Mouse (Mus musculus) hindbrain, embryonic 12.5 days (tissue): ENCODE results near the gene Anapc4. TPM values are rescaled to one million over a fixed set of nuclear protein-coding genes. Genes with fewer than 3 reads are reported as not detected.

Source experiments
- ATAC-seq: fragments of 200-750 bp; cut with Nextera tagmentation; 2 replicates; pipeline ENCODE4 v1.8.0; 2017; ENCODE audit warnings: moderate TSS enrichment; ENCODE audit not compliant: low FRiP score
- H3K27ac ChIP-seq: fragments of 300-500 bp; sonication (generic); 2 replicates; pipeline ENCODE4 v1.5.1; 2016; ENCODE audit warnings: mild to moderate bottlenecking
- H3K27me3 ChIP-seq: fragments of 300-500 bp; sonication (generic); 2 replicates; pipeline ENCODE4 v1.6.1; 2016; ENCODE audit warnings: mild to moderate bottlenecking
- H3K36me3 ChIP-seq: fragments of 300-500 bp; sonication (generic); 2 replicates; pipeline ENCODE4 v1.6.1; 2016; ENCODE audit warnings: mild to moderate bottlenecking
- H3K4me1 ChIP-seq: fragments of 300-500 bp; sonication (generic); 2 replicates; pipeline ENCODE4 v1.6.1; 2016
- H3K4me2 ChIP-seq: fragments of 300-500 bp; sonication (generic); replicated peaks from 2 replicates; pipeline ENCODE4 v1.6.1; 2016; ENCODE audit warnings: mild to moderate bottlenecking
- H3K4me3 ChIP-seq: fragments of 300-500 bp; sonication (generic); 2 replicates; pipeline ENCODE4 v1.5.1; 2016; ENCODE audit warnings: mild to moderate bottlenecking
- H3K9ac ChIP-seq: fragments of 300-500 bp; sonication (generic); 2 replicates; pipeline ENCODE4 v1.6.1; 2016; ENCODE audit warnings: mild to moderate bottlenecking, moderate library complexity
- H3K9me3 ChIP-seq: fragments of 300-500 bp; sonication (generic); replicated peaks from 2 replicates; pipeline ENCODE4 v1.6.1; 2016; ENCODE audit warnings: mild to moderate bottlenecking
- WGBS: fragments of 180-500 bp; shearing (Covaris S2); methylation state at CpG from one replicate; pipeline ENCODE4 v1.1.7; 2016; 5-methylcytosine and 5-hydroxymethylcytosine counted together
- polyA plus RNA-seq: library from polyadenylated mRNA; unstranded; fragments of >200 nt; fragmentation: Nextera tagmentation; extraction: Ambion mirVana; gene quantifications from 2 replicates; pipeline ENCODE4 v1.2.1, GENCODE M21; 2016

Gene Anapc4
- polyA plus RNA-seq, 1 experiment from 2014 or later, result 119 TPM

- Histone ChIP-seq H3K4me3 (no peak overlapping the region), H3K27ac (no peak overlapping the region), H3K9ac (no peak overlapping the region), H3K36me3 (peaks cover 11% of the 10 kb centered on the region; the same call in 1 of the 2 replicates), H3K4me1 (no peaks in the 10 kb centered on the region), H3K9me3 (no peaks in the 10 kb centered on the region), H3K27me3 (no peaks in the 10 kb centered on the region), H3K4me2 (no peak overlapping the region)
- no peak for ATAC-seq
- 91% methylated on average over 7 of the region's 7 CpGs for WGBS
Observed at GRCm38 (mm10) chr5:52818676-52819075, 15.1 kb upstream of the Anapc4 start.

- ATAC-seq, result no peak
- H3K9me3 ChIP-seq, result no peaks in the 10 kb centered on the region
- peaks cover 6% of the 10 kb centered on the region; the same call in 1 of the 2 replicates for H3K36me3 ChIP-seq
- no peak overlapping the region for H3K4me2 ChIP-seq
- H3K4me1 ChIP-seq, result no peaks in the 10 kb centered on the region
- H3K9ac ChIP-seq, result no peak overlapping the region
- no peak overlapping the region for H3K4me3 ChIP-seq
- WGBS, result 48% methylated on average over 3 of the region's 3 CpGs
- H3K27me3 ChIP-seq, result no peaks in the 10 kb centered on the region
- H3K27ac ChIP-seq, result no peak overlapping the region
Observed at GRCm38 (mm10) chr5:52821691-52822090, 12.1 kb upstream of the Anapc4 start.

GRCm38 (mm10) chr5:52827923-52828322 lies 5.9 kb upstream of the Anapc4 start:
- no peaks in the 10 kb centered on the region for H3K4me1 ChIP-seq
- H3K4me2 ChIP-seq, result no peak overlapping the region
- WGBS, result 94% methylated on average over 4 of the region's 4 CpGs
- ATAC-seq, result no peak
- H3K27me3 ChIP-seq, result no peaks in the 10 kb centered on the region
- no peak overlapping the region for H3K27ac ChIP-seq
- H3K9ac ChIP-seq, result no peak overlapping the region
- H3K4me3 ChIP-seq, result no peak overlapping the region
- 0 out of 2 replicates have a peak, but pooled peaks cover 2% of the 10 kb centered on the region for H3K36me3 ChIP-seq
- H3K9me3 ChIP-seq, result no peaks in the 10 kb centered on the region

- Histone ChIP-seq H3K4me2 (peak overlapping the region; percentile 88), H3K27ac (peak overlapping the region; percentile 85), H3K4me1 (peaks cover 17% of the 10 kb centered on the region), H3K27me3 (no peaks in the 10 kb centered on the region), H3K4me3 (peak overlapping the region; percentile 75), H3K9me3 (no peaks in the 10 kb centered on the region), H3K36me3 (peaks cover 11% of the 10 kb centered on the region; the same call in 1 of the 2 replicates), H3K9ac (no peak overlapping the region; the same call in 1 of the 2 replicates)
- no peak for ATAC-seq
Observed at GRCm38 (mm10) chr5:52833005-52833404, 807 bp upstream of the Anapc4 start.

- Histone ChIP-seq H3K36me3 (peaks cover 19% of the 10 kb centered on the region), H3K9me3 (no peaks in the 10 kb centered on the region), H3K4me3 (peak overlapping the region; percentile 75), H3K9ac (peak overlapping the region; percentile 87), H3K4me1 (peaks cover 17% of the 10 kb centered on the region), H3K27ac (peak overlapping the region; percentile 85), H3K4me2 (peak overlapping the region; percentile 88), H3K27me3 (no peaks in the 10 kb centered on the region)
- no peak for ATAC-seq
- 11% methylated on average over 8 of the region's 8 CpGs for WGBS
Observed at GRCm38 (mm10) chr5:52834386-52834785, 574 bp downstream of the Anapc4 start.

- Histone ChIP-seq H3K4me2 (no peak overlapping the region), H3K27ac (no peak overlapping the region), H3K27me3 (no peaks in the 10 kb centered on the region), H3K4me1 (no peaks in the 10 kb centered on the region), H3K36me3 (peaks cover 74% of the 10 kb centered on the region), H3K9me3 (no peaks in the 10 kb centered on the region), H3K9ac (no peak overlapping the region), H3K4me3 (no peak overlapping the region)
- ATAC-seq, result no peak
- WGBS, result 97% methylated on average over 7 of the region's 7 CpGs
Observed at GRCm38 (mm10) chr5:52844319-52844718, 10.5 kb downstream of the Anapc4 start.

- no peak overlapping the region for H3K9ac ChIP-seq
- no peak for ATAC-seq
- H3K9me3 ChIP-seq, result no peaks in the 10 kb centered on the region
- WGBS, result 91% methylated on average over 5 of the region's 5 CpGs
- H3K27ac ChIP-seq, result no peak overlapping the region
- no peaks in the 10 kb centered on the region for H3K4me1 ChIP-seq
- H3K27me3 ChIP-seq, result no peaks in the 10 kb centered on the region
- H3K4me3 ChIP-seq, result no peak overlapping the region
- H3K36me3 ChIP-seq, result peaks cover 69% of the 10 kb centered on the region
- no peak overlapping the region for H3K4me2 ChIP-seq
Observed at GRCm38 (mm10) chr5:52855727-52856126, 21.9 kb downstream of the Anapc4 start.

GRCm38 (mm10) chr5:52864446-52864845 lies 30.6 kb downstream of the Anapc4 start:
- no peak overlapping the region for H3K27ac ChIP-seq
- no peak overlapping the region for H3K4me3 ChIP-seq
- no peaks in the 10 kb centered on the region for H3K4me1 ChIP-seq
- no peak overlapping the region for H3K4me2 ChIP-seq
- H3K9me3 ChIP-seq, result no peaks in the 10 kb centered on the region
- H3K9ac ChIP-seq, result no peak overlapping the region
- 89% methylated on average over 8 of the region's 8 CpGs for WGBS
- peaks cover 86% of the 10 kb centered on the region for H3K36me3 ChIP-seq
- H3K27me3 ChIP-seq, result no peaks in the 10 kb centered on the region
- no peak for ATAC-seq

GRCm38 (mm10) chr5:52865825-52866224 lies 32.0 kb downstream of the Anapc4 start:
- no peak overlapping the region for H3K27ac ChIP-seq
- H3K9me3 ChIP-seq, result no peaks in the 10 kb centered on the region
- H3K27me3 ChIP-seq, result no peaks in the 10 kb centered on the region
- no peak overlapping the region for H3K4me3 ChIP-seq
- H3K36me3 ChIP-seq, result peaks cover 73% of the 10 kb centered on the region
- ATAC-seq, result no peak
- H3K4me2 ChIP-seq, result no peak overlapping the region
- H3K4me1 ChIP-seq, result no peaks in the 10 kb centered on the region
- no peak overlapping the region for H3K9ac ChIP-seq
- 85% methylated on average over 9 of the region's 9 CpGs for WGBS

- no peak overlapping the region for H3K4me2 ChIP-seq
- no peak overlapping the region for H3K27ac ChIP-seq
- H3K36me3 ChIP-seq, result peaks cover 65% of the 10 kb centered on the region
- ATAC-seq, result no peak
- 87% methylated on average over 18 of the region's 18 CpGs for WGBS
- no peaks in the 10 kb centered on the region for H3K9me3 ChIP-seq
- no peaks in the 10 kb centered on the region for H3K27me3 ChIP-seq
- no peak overlapping the region for H3K9ac ChIP-seq
- no peaks in the 10 kb centered on the region for H3K4me1 ChIP-seq
- H3K4me3 ChIP-seq, result no peak overlapping the region
Observed at GRCm38 (mm10) chr5:52866361-52867155, 32.7 kb downstream of the Anapc4 start.

GRCm38 (mm10) chr5:52868918-52869703 lies 35.3 kb downstream of the Anapc4 start:
- Histone ChIP-seq H3K4me3 (no peak overlapping the region), H3K9me3 (no peaks in the 10 kb centered on the region), H3K27ac (no peak overlapping the region), H3K4me1 (no peaks in the 10 kb centered on the region), H3K4me2 (no peak overlapping the region), H3K27me3 (no peaks in the 10 kb centered on the region), H3K9ac (no peak overlapping the region), H3K36me3 (peaks cover 43% of the 10 kb centered on the region)
- 0 out of 2 replicates have a peak, but pooled peaks have one; percentile 36 for ATAC-seq
- 84% methylated on average over 12 of the region's 12 CpGs for WGBS

- no peak overlapping the region for H3K9ac ChIP-seq
- no peaks in the 10 kb centered on the region for H3K4me1 ChIP-seq
- no peak overlapping the region for H3K27ac ChIP-seq
- H3K27me3 ChIP-seq, result no peaks in the 10 kb centered on the region
- H3K36me3 ChIP-seq, result peaks cover 23% of the 10 kb centered on the region
- WGBS, result 17% methylated on average over 1 of the region's 1 CpGs
- H3K4me3 ChIP-seq, result no peak overlapping the region
- no peak for ATAC-seq
- no peaks in the 10 kb centered on the region for H3K9me3 ChIP-seq
- no peak overlapping the region for H3K4me2 ChIP-seq
Observed at GRCm38 (mm10) chr5:52871461-52871860, 37.6 kb downstream of the Anapc4 start.
